Mouse (Mus musculus) limb, embryonic 11.5 days (tissue): ENCODE results near the gene Grk2. TPM values are rescaled to one million over a fixed set of nuclear protein-coding genes. Genes with fewer than 3 reads are reported as not detected.

Experiments used
- ATAC-seq: fragments of 200-750 bp; cut with Nextera tagmentation; 2 replicates; pipeline ENCODE4 v1.8.0; 2017; ENCODE audit warnings: low read depth; ENCODE audit not compliant: insufficient number of reproducible peaks, low FRiP score, low TSS enrichment
- DNase-seq: peaks from one replicate; pipeline ENCODE4 v3.0.0-alpha.2; 2015; ENCODE audit warnings: low spot score
- H3K27ac ChIP-seq: fragments of 300-500 bp; sonication (generic); replicated peaks from 2 replicates; pipeline ENCODE4 v1.5.1; 2014; ENCODE audit warnings: low read depth, mild to moderate bottlenecking, low read length
- H3K27me3 ChIP-seq: fragments of 300-500 bp; sonication (generic); 2 replicates; pipeline ENCODE4 v1.6.1; 2014; ENCODE audit warnings: mild to moderate bottlenecking, low read length, mixed read lengths; ENCODE audit not compliant: control insufficient read depth, insufficient read depth
- H3K36me3 ChIP-seq: fragments of 300-500 bp; sonication (generic); 2 replicates; pipeline ENCODE4 v1.6.1; 2014; ENCODE audit warnings: mild to moderate bottlenecking, low read length, moderate library complexity, mixed read lengths; ENCODE audit not compliant: control insufficient read depth, insufficient read depth
- H3K4me1 ChIP-seq: fragments of 300-500 bp; sonication (generic); 2 replicates; pipeline ENCODE4 v1.6.1; 2014; ENCODE audit warnings: low read length, mixed read lengths; ENCODE audit not compliant: control insufficient read depth, insufficient read depth
- H3K4me2 ChIP-seq: fragments of 300-500 bp; sonication (generic); 2 replicates; pipeline ENCODE4 v1.6.1; 2014; ENCODE audit warnings: low read depth, mild to moderate bottlenecking, moderate library complexity; ENCODE audit not compliant: severe bottlenecking
- H3K4me3 ChIP-seq: fragments of 300-500 bp; sonication (generic); 2 replicates; pipeline ENCODE4 v1.5.1; 2014; ENCODE audit warnings: low read depth, low read length
- H3K9ac ChIP-seq: fragments of 300-500 bp; sonication (generic); 2 replicates; pipeline ENCODE4 v1.6.1; 2014; ENCODE audit warnings: mild to moderate bottlenecking, low read length
- H3K9me3 ChIP-seq: fragments of 300-500 bp; sonication (generic); 2 replicates; pipeline ENCODE4 v1.6.1; 2016; ENCODE audit warnings: low read length; ENCODE audit not compliant: control insufficient read depth
- WGBS: fragments of 180-500 bp; shearing (Covaris S2); extraction: QIAGEN DNeasy Blood & Tissue Kit; methylation state at CpG from one replicate; pipeline ENCODE4 v1.1.7; 2014; 5-methylcytosine and 5-hydroxymethylcytosine counted together
- microRNA-seq: library from miRNA; unstranded; fragments of <30 nt; microRNA quantifications from one replicate; pipeline ENCODE4, GENCODE M21; 2016
- polyA plus RNA-seq: library from polyadenylated mRNA; unstranded; fragments of >200 nt; fragmentation: Nextera tagmentation; extraction: Ambion mirVana; gene quantifications from 2 replicates; pipeline ENCODE4 v1.2.1, GENCODE M21; 2014

Grk2 gene
- polyA plus RNA-seq, 1 experiment from 2014 or later = 15.4 TPM

- Histone ChIP-seq H3K9ac (no peak overlapping the region), H3K4me3 (no peak overlapping the region), H3K9me3 (no peaks in the 10 kb centered on the region), H3K36me3 (no peaks in the 10 kb centered on the region), H3K27me3 (no peaks in the 10 kb centered on the region), H3K27ac (no peak overlapping the region), H3K4me2 (no peak overlapping the region), H3K4me1 (peaks cover 7% of the 10 kb centered on the region; the same call in 1 of the 2 replicates)
- ATAC-seq (no peak), DNase-seq (no peak)
- WGBS = 72% methylated on average over 3 of the region's 3 CpGs
Observed at GRCm38 (mm10) chr19:4242416-4242815, 63.6 kb downstream of the Grk2 start.

- Histone ChIP-seq H3K4me3 (no peak overlapping the region), H3K9me3 (no peaks in the 10 kb centered on the region), H3K36me3 (no peaks in the 10 kb centered on the region), H3K9ac (no peak overlapping the region), H3K4me1 (peaks cover 10% of the 10 kb centered on the region), H3K4me2 (no peak overlapping the region), H3K27me3 (no peaks in the 10 kb centered on the region), H3K27ac (no peak overlapping the region)
- peak; percentile 57 for DNase-seq
- 31% methylated on average over 8 of the region's 8 CpGs for WGBS
- ATAC-seq = peak; percentile 67
Observed at GRCm38 (mm10) chr19:4240247-4240668, 65.8 kb downstream of the Grk2 start.

Small RNAs within 50 kb of the gene (microRNA-seq; reads per million reads assigned to microRNA genes)
- not detected for gene Mir6985

Other genes starting within 250 kb of the Grk2 start
- 0.23 TPM in 1 of 2 replicates, not detected in the other for gene Gstp3, start 246.7 kb downstream of the Grk2 start, polyA plus RNA-seq
- not detected in 2 replicates for gene Cabp2, start 224.6 kb downstream of the Grk2 start, polyA plus RNA-seq
- 77.5 and 81.6 TPM in 2 replicates for gene Cdk2ap2, start 209.0 kb downstream of the Grk2 start, polyA plus RNA-seq
- gene Pitpnm1, start 206.2 kb downstream of the Grk2 start, polyA plus RNA-seq = 4.8 and 5.8 TPM in 2 replicates
- gene Aip, start 180.4 kb downstream of the Grk2 start, polyA plus RNA-seq = 91.2 and 93.7 TPM in 2 replicates
- not detected in 2 replicates for gene Gpr152, start 166.4 kb downstream of the Grk2 start, polyA plus RNA-seq
- gene Cabp4, start 162.2 kb downstream of the Grk2 start, polyA plus RNA-seq = not detected in 2 replicates
- 116 and 124 TPM in 2 replicates for gene Coro1b, start 157.6 kb downstream of the Grk2 start, polyA plus RNA-seq
- 1.1 and 1.5 TPM in 2 replicates for gene Ptprcap, start 152.6 kb downstream of the Grk2 start, polyA plus RNA-seq
- 44.7 and 48.9 TPM in 2 replicates for gene Rps6kb2, start 142.9 kb downstream of the Grk2 start, polyA plus RNA-seq
- gene Carns1, start 130.7 kb downstream of the Grk2 start, polyA plus RNA-seq = 2.1 TPM in 2 replicates
- gene Tbc1d10c, start 114.9 kb downstream of the Grk2 start, polyA plus RNA-seq = 0.89 and 1.2 TPM in 2 replicates
- gene Ppp1ca, start 114.2 kb downstream of the Grk2 start, polyA plus RNA-seq = 952 and 995 TPM in 2 replicates
- gene Rad9a, start 104.6 kb downstream of the Grk2 start, polyA plus RNA-seq = 52.5 and 54.9 TPM in 2 replicates
- 5.0 and 7.4 TPM in 2 replicates for gene Clcf1, start 92.0 kb downstream of the Grk2 start, polyA plus RNA-seq
- gene AC109138.7, start 91.9 kb downstream of the Grk2 start, polyA plus RNA-seq = not detected in 2 replicates
- gene Pold4, start 74.3 kb downstream of the Grk2 start, polyA plus RNA-seq = 11.5 and 12.6 TPM in 2 replicates
- 4.2 and 4.4 TPM in 2 replicates for gene Ssh3, start 37.0 kb downstream of the Grk2 start, polyA plus RNA-seq
- 5.6 and 7.5 TPM in 2 replicates for gene Ankrd13d, start 23.1 kb downstream of the Grk2 start, polyA plus RNA-seq
- gene Kdm2a, start 92.1 kb upstream of the Grk2 start, polyA plus RNA-seq = 61.0 and 69.3 TPM in 2 replicates
- 37.3 and 39.0 TPM in 2 replicates for gene Rhod, start 133.2 kb upstream of the Grk2 start, polyA plus RNA-seq
- gene Syt12, start 171.2 kb upstream of the Grk2 start, polyA plus RNA-seq = 0.09 and 0.49 TPM in 2 replicates
- not detected in 2 replicates for gene 2010003K11Rik, start 192.4 kb upstream of the Grk2 start, polyA plus RNA-seq
- 12.4 and 14.0 TPM in 2 replicates for gene Pcx, start 204.2 kb upstream of the Grk2 start, polyA plus RNA-seq